Mouse (Mus musculus) CH12.LX (cell line): ENCODE measurements around the gene Hipk1. TPM values are rescaled to one million over a fixed set of nuclear protein-coding genes. Genes with fewer than 3 reads are reported as not detected.

ENCODE experiments used
- DNase-seq: peaks from one replicate; pipeline ENCODE4 v3.0.0-alpha.2; 2013; ENCODE audit errors: extremely low read depth
- H3K27ac ChIP-seq: 2 replicates; pipeline ENCODE4 v1.5.1; 2012; ENCODE audit warnings: low read depth, mild to moderate bottlenecking, control low read depth, moderate library complexity; ENCODE audit not compliant: insufficient read depth
- H3K27me3 ChIP-seq: replicated peaks from 2 replicates; pipeline ENCODE3; 2012; ENCODE audit warnings: inconsistent platforms
- H3K36me3 ChIP-seq, 2 experiments: replicated peaks in 1 of 2; 2 replicates each; pipeline versions ENCODE3 to v1.6.1; 2012; ENCODE audit warnings: inconsistent platforms in 1 of 2, low read length in 1 of 2, mild to moderate bottlenecking in 1 of 2, mixed read lengths in 1 of 2, moderate library complexity in 1 of 2; ENCODE audit not compliant: control insufficient read depth in 1 of 2, insufficient read depth in 1 of 2
- H3K4me1 ChIP-seq, 2 experiments: 2 replicates each; pipeline ENCODE4 v1.6.1; 2012; ENCODE audit warnings: inconsistent platforms in 1 of 2, moderate library complexity in 1 of 2; ENCODE audit not compliant: insufficient read depth in 2 of 2, control insufficient read depth in 1 of 2
- H3K4me2 ChIP-seq: 2 replicates; pipeline ENCODE4 v1.6.1; 2012; ENCODE audit warnings: low read depth, mild to moderate bottlenecking, control low read depth; ENCODE audit not compliant: poor library complexity, insufficient read depth, severe bottlenecking
- H3K4me3 ChIP-seq, 3 experiments: fragments of 150-350 bp in 1 of 3; sonication (generic) in 1 of 3; replicated peaks in 1 of 3; 2 replicates each; pipeline versions ENCODE3 to v1.5.1; 2011 to 2012; ENCODE audit warnings: low read depth in 2 of 3, low read length in 2 of 3, mild to moderate bottlenecking in 2 of 3, moderate library complexity in 2 of 3, control low read depth in 1 of 3, improper control_type of control experiment in 1 of 3, inconsistent platforms in 1 of 3, mixed read lengths in 1 of 3; ENCODE audit not compliant: poor library complexity in 1 of 3
- H3K79me2 ChIP-seq: replicated peaks from 2 replicates; pipeline ENCODE4 v1.6.1; 2012; ENCODE audit warnings: mild to moderate bottlenecking, moderate library complexity; ENCODE audit not compliant: control insufficient read depth, poor library complexity, insufficient read depth, severe bottlenecking; ENCODE audit errors: extremely low read depth
- H3K9ac ChIP-seq: 2 replicates; pipeline ENCODE4 v1.6.1; 2012; ENCODE audit warnings: low read depth, mild to moderate bottlenecking, control low read depth, moderate library complexity; ENCODE audit not compliant: insufficient read depth
- H3K9me3 ChIP-seq: replicated peaks from 2 replicates; pipeline ENCODE3; 2012; ENCODE audit warnings: low read length, inconsistent platforms, mixed read lengths
- CHD1 ChIP-seq: IDR thresholded peaks from 2 replicates; pipeline ENCODE4 v1.6.1; 2012; ENCODE audit warnings: low read depth, low read length, improper control_type of control experiment, inconsistent platforms
- CHD2 ChIP-seq: IDR thresholded peaks from 2 replicates; pipeline ENCODE4 v1.6.1; 2011; ENCODE audit warnings: low read length, improper control_type of control experiment
- CTCF ChIP-seq, 2 experiments: IDR thresholded peaks in 1 of 2; conservative IDR thresholded peaks in 1 of 2; 2 replicates each; pipeline ENCODE4 v1.5.1; 2011 to 2012; ENCODE audit warnings: low read depth in 2 of 2, low read length in 2 of 2, improper control_type of control experiment in 1 of 2, inconsistent platforms in 1 of 2, mild to moderate bottlenecking in 1 of 2, moderate library complexity in 1 of 2
- E2F4 ChIP-seq: IDR thresholded peaks from 2 replicates; pipeline ENCODE4 v1.6.1; 2011; ENCODE audit warnings: low read depth, low read length, improper control_type of control experiment; ENCODE audit not compliant: insufficient replicate concordance
- EP300 ChIP-seq: IDR thresholded peaks from 2 replicates; pipeline ENCODE4 v1.6.1; 2011; ENCODE audit warnings: low read length, improper control_type of control experiment
- HCFC1 ChIP-seq: IDR thresholded peaks from 2 replicates; pipeline ENCODE4 v1.6.1; 2012; ENCODE audit warnings: low read depth, mild to moderate bottlenecking, inconsistent platforms, low read length, improper control_type of control experiment
- JUN ChIP-seq: IDR thresholded peaks from 2 replicates; pipeline ENCODE4 v1.6.1; 2011; ENCODE audit warnings: low read depth, mild to moderate bottlenecking, low read length, improper control_type of control experiment, moderate library complexity; ENCODE audit not compliant: insufficient read depth
- JUND ChIP-seq: conservative IDR thresholded peaks from 2 replicates; pipeline ENCODE4 v1.6.1; 2011; ENCODE audit warnings: low read depth, low read length, improper control_type of control experiment
- KAT2A ChIP-seq: IDR thresholded peaks from 2 replicates; pipeline ENCODE4 v1.6.1; 2012; ENCODE audit warnings: low read length, improper control_type of control experiment, inconsistent platforms; ENCODE audit not compliant: insufficient replicate concordance
- MAFK ChIP-seq: IDR thresholded peaks from 2 replicates; pipeline ENCODE4 v1.6.1; 2011; ENCODE audit warnings: low read length, improper control_type of control experiment; ENCODE audit not compliant: insufficient replicate concordance
- MAX ChIP-seq: IDR thresholded peaks from 2 replicates; pipeline ENCODE4 v1.6.1; 2011; ENCODE audit warnings: low read length, improper control_type of control experiment
- MEF2A ChIP-seq: IDR thresholded peaks from 2 replicates; pipeline ENCODE4 v1.6.1; 2014; ENCODE audit warnings: low read depth, mild to moderate bottlenecking, inconsistent platforms, low read length, improper control_type of control experiment, borderline replicate concordance
- MXI1 ChIP-seq: IDR thresholded peaks from 2 replicates; pipeline ENCODE4 v1.6.1; 2011; ENCODE audit warnings: mild to moderate bottlenecking, low read depth, low read length, improper control_type of control experiment
- NELFE ChIP-seq: IDR thresholded peaks from 2 replicates; pipeline ENCODE4 v1.6.1; 2011; ENCODE audit warnings: low read depth, low read length, improper control_type of control experiment
- RAD21 ChIP-seq: IDR thresholded peaks from 2 replicates; pipeline ENCODE4 v1.6.1; 2011; ENCODE audit warnings: low read depth, mild to moderate bottlenecking, low read length, improper control_type of control experiment, moderate library complexity
- SIN3A ChIP-seq: IDR thresholded peaks from 2 replicates; pipeline ENCODE4 v1.6.1; 2012; ENCODE audit warnings: low read length, improper control_type of control experiment, inconsistent platforms
- SMC3 ChIP-seq: IDR thresholded peaks from 2 replicates; pipeline ENCODE4 v1.6.1; 2011; ENCODE audit warnings: low read depth, low read length, improper control_type of control experiment
- TCF12 ChIP-seq: IDR thresholded peaks from 2 replicates; pipeline ENCODE4 v1.6.1; 2014; ENCODE audit warnings: low read depth, mild to moderate bottlenecking, inconsistent platforms, low read length, improper control_type of control experiment
- UBTF ChIP-seq: IDR thresholded peaks from 2 replicates; pipeline ENCODE4 v1.6.1; 2012; ENCODE audit warnings: low read depth, mild to moderate bottlenecking, inconsistent platforms, low read length, improper control_type of control experiment, moderate library complexity
- USF1 ChIP-seq: IDR thresholded peaks from 2 replicates; pipeline ENCODE4 v1.6.1; 2014; ENCODE audit warnings: low read depth, mild to moderate bottlenecking, inconsistent platforms, low read length, improper control_type of control experiment
- ZC3H11A ChIP-seq: IDR thresholded peaks from 2 replicates; pipeline ENCODE4 v1.6.1; 2012; ENCODE audit warnings: low read depth, mild to moderate bottlenecking, inconsistent platforms, low read length, improper control_type of control experiment
- ZKSCAN1 ChIP-seq: IDR thresholded peaks from 2 replicates; pipeline ENCODE4 v1.6.1; 2012; ENCODE audit warnings: low read depth, inconsistent platforms, low read length, improper control_type of control experiment, borderline replicate concordance
- ZNF384 ChIP-seq: IDR thresholded peaks from 2 replicates; pipeline ENCODE4 v1.6.1; 2012; ENCODE audit warnings: low read depth, low read length, improper control_type of control experiment, inconsistent platforms
- dilution Hi-C: fragments of 300-500 bp; cut with MboI; formaldehyde crosslinking; loops from 2 replicates; pipeline ENCODE4 v1.14.3; 2020; ENCODE audit warnings: low sequenced_read_pairs; ENCODE audit not compliant: extremely low pct_unique_long_range_greater_than_20kb, extremely low pct_ligation_motif_present
- in situ Hi-C: fragments of 300-500 bp; cut with MboI; formaldehyde crosslinking; loops from 3 replicates; pipeline ENCODE4 v1.14.3; 2019; ENCODE audit warnings: low sequenced_read_pairs, low pct_ligation_motif_present, low pct_unique_long_range_greater_than_20kb, mixed read lengths
- polyA plus RNA-seq: library from polyadenylated mRNA; unstranded; fragments of >175 nt; gene quantifications from 2 replicates; pipeline ENCODE4 v1.2.1, GENCODE M21; 2012; ENCODE audit warnings: low read depth; ENCODE audit not compliant: insufficient read length
- total RNA-seq, 2 experiments: library from RNA; depleted of rRNA; stranded (reverse); fragments of 300-350 nt in 1 of 2; fragments of >200 nt in 1 of 2; gene quantifications; 2 replicates each; pipeline ENCODE4 v1.2.3; 2012 to 2014

The Hipk1 gene
- total and polyA plus RNA-seq, 3 experiments, result 26.2 to 35.9 (median 32.7) TPM

DNA sequence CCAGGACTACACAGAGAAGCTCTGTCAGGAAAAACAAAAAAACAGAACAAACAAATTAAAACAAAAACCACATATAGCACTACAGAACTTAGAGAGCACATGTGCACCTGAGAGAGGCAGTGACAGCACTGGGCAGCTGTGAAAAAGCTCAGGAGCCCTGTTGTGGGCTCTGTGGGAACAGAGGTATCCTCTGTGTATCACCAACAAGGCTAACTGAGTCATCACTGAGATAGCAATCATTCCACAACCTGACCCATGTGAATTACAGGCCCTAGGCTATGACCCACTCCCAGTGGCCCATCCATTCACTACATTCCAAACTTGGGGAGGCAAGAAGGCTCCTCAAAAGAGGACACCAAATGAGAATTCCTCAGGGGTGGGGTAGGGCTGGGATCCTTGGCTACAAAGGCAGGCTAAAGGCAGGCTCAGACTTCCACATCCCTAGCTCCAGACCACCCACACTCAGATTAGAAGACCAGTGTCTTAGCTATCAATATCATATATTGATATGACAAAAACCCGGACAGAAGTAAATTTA is 94.9 kb downstream of the Hipk1 start:
- no peaks in the 10 kb centered on the region for H3K79me2 ChIP-seq
- H3K9ac ChIP-seq, result no peak overlapping the region
- no peaks in the 10 kb centered on the region for H3K27me3 ChIP-seq
- no peak for DNase-seq
- no peak for TF ChIP-seq CHD2
- TF ChIP-seq E2F4, result no peak
- TF ChIP-seq RAD21, result no peak
- no peak for TF ChIP-seq JUN
- TF ChIP-seq CTCF (conservative IDR thresholded peaks at IDR 0.05 in 1 of 2, IDR thresholded peaks at IDR 0.05 in 1 of 2; ENCODE audit: low read depth in 2 of 2, low read length in 2 of 2), result no peak
- TF ChIP-seq CHD1, result no peak
- TF ChIP-seq MAFK, result no peak
- TF ChIP-seq ZNF384, result no peak
- TF ChIP-seq HCFC1, result no peak
- TF ChIP-seq ZC3H11A, result no peak
- no peak for TF ChIP-seq ZKSCAN1
- no peak for TF ChIP-seq TCF12
- TF ChIP-seq JUND, result no peak
- TF ChIP-seq SMC3, result no peak
- no peak for TF ChIP-seq MAX
- TF ChIP-seq USF1, result no peak
- TF ChIP-seq SIN3A, result no peak
- no peak for TF ChIP-seq MEF2A
- TF ChIP-seq, all 38 proteins: peak for 0
- no peak overlapping the region for H3K27ac ChIP-seq
- H3K4me1 ChIP-seq, result 0 out of 4 replicates have a peak, but pooled peaks cover 0 to 3% of the 10 kb centered on the region in 2 experiments
- dilution Hi-C loops (no loop called here), in situ Hi-C loops (loop anchor here (10.0 kb wide), 1 partner anchor 408 kb away; no protein-coding TSS in a partner anchor)
- H3K9me3 ChIP-seq, result no peaks in the 10 kb centered on the region
- no peaks in the 10 kb centered on the region for H3K36me3 ChIP-seq
- H3K4me2 ChIP-seq, result no peak overlapping the region
- H3K4me3 ChIP-seq, result no peak overlapping the region

DNA sequence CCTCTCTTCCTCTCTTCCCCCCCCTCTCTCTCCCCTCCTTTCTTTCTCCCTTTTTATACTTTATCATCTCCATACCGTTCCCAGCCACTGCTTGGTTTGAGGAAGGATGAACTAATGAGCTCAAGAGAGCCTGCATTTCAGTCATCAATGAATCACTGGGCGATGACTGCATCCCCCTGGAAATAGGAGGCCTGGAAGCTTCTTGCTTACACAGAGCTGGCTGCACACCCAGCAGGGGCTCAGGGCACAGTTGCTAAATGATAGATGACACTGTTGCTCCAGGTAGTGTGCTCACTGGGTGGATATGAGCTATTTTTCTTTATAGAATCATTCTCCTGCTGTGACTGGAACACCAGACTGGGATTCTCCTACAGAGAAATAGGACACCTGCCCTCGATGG is 95.8 kb downstream of the Hipk1 start:
- dilution Hi-C loops, result no loop called here
- H3K4me2 ChIP-seq, result no peak overlapping the region
- TF ChIP-seq UBTF, result no peak
- no peak for TF ChIP-seq CHD2
- no peak for TF ChIP-seq NELFE
- no peak for TF ChIP-seq EP300
- no peak for TF ChIP-seq KAT2A
- TF ChIP-seq MXI1, result no peak
- TF ChIP-seq, all 38 proteins: peak for 0

More for the DNA sequence above, 95.8 kb downstream of the Hipk1 start:
- no peak for DNase-seq
- Histone ChIP-seq H3K9ac (no peak overlapping the region), H3K27ac (no peak overlapping the region), H3K9me3 (no peaks in the 10 kb centered on the region), H3K27me3 (no peaks in the 10 kb centered on the region), H3K4me1 (peaks cover 0 to 6% of the 10 kb centered on the region in 2 experiments; a peak in 1 of 4 replicates), H3K79me2 (no peaks in the 10 kb centered on the region), H3K36me3 (no peaks in the 10 kb centered on the region), H3K4me3 (no peak overlapping the region)
- in situ Hi-C loops, result loop anchor here (10.0 kb wide), 1 partner anchor 409 kb away; no protein-coding TSS in a partner anchor
